Mouse (Mus musculus) intestine, embryonic 16.5 days (tissue): ENCODE results near the gene Snap23. TPM values are rescaled to one million over a fixed set of nuclear protein-coding genes. Genes with fewer than 3 reads are reported as not detected.

Experiments
- ATAC-seq: fragments of 200-750 bp; cut with Nextera tagmentation; 2 replicates; pipeline ENCODE4 v1.8.0; 2017; ENCODE audit warnings: moderate TSS enrichment, moderate library complexity
- H3K27ac ChIP-seq: fragments of 300-500 bp; sonication (generic); 2 replicates; pipeline ENCODE4 v1.5.1; 2014; ENCODE audit warnings: mild to moderate bottlenecking, low read length
- H3K27me3 ChIP-seq: fragments of 300-500 bp; sonication (generic); replicated peaks from 2 replicates; pipeline ENCODE4 v1.6.1; 2014; ENCODE audit warnings: low read length, control low read depth, mixed read lengths; ENCODE audit not compliant: control insufficient read depth, insufficient read depth
- H3K36me3 ChIP-seq: fragments of 300-500 bp; sonication (generic); 2 replicates; pipeline ENCODE4 v1.6.1; 2014; ENCODE audit warnings: low read length, control low read depth; ENCODE audit not compliant: control insufficient read depth, insufficient read depth
- H3K4me1 ChIP-seq: fragments of 300-500 bp; sonication (generic); 2 replicates; pipeline ENCODE4 v1.6.1; 2014; ENCODE audit warnings: low read length, control low read depth, mixed read lengths; ENCODE audit not compliant: control insufficient read depth, insufficient read depth
- H3K4me2 ChIP-seq: fragments of 300-500 bp; sonication (generic); 2 replicates; pipeline ENCODE4 v1.6.1; 2014; ENCODE audit warnings: low read depth, low read length, control low read depth
- H3K4me3 ChIP-seq: fragments of 300-500 bp; sonication (generic); 2 replicates; pipeline ENCODE4 v1.5.1; 2014; ENCODE audit warnings: mild to moderate bottlenecking, low read length
- H3K9ac ChIP-seq: fragments of 300-500 bp; sonication (generic); 2 replicates; pipeline ENCODE4 v1.6.1; 2014; ENCODE audit warnings: low read depth, low read length
- H3K9me3 ChIP-seq: fragments of 300-500 bp; sonication (generic); 2 replicates; pipeline ENCODE4 v1.6.1; 2016; ENCODE audit warnings: low read length, control low read depth; ENCODE audit not compliant: control insufficient read depth
- WGBS: fragments of 180-500 bp; shearing (Covaris S2); extraction: QIAGEN DNeasy Blood & Tissue Kit; methylation state at CpG from one replicate; pipeline ENCODE4 v1.1.7; 2014; 5-methylcytosine and 5-hydroxymethylcytosine counted together
- polyA plus RNA-seq: library from polyadenylated mRNA; unstranded; fragments of >200 nt; fragmentation: Nextera tagmentation; extraction: Ambion mirVana; gene quantifications from 2 replicates; pipeline ENCODE4 v1.2.1, GENCODE M21; 2015

The Snap23 gene
- polyA plus RNA-seq, 1 experiment from 2014 or later = 55.8 TPM

DNA sequence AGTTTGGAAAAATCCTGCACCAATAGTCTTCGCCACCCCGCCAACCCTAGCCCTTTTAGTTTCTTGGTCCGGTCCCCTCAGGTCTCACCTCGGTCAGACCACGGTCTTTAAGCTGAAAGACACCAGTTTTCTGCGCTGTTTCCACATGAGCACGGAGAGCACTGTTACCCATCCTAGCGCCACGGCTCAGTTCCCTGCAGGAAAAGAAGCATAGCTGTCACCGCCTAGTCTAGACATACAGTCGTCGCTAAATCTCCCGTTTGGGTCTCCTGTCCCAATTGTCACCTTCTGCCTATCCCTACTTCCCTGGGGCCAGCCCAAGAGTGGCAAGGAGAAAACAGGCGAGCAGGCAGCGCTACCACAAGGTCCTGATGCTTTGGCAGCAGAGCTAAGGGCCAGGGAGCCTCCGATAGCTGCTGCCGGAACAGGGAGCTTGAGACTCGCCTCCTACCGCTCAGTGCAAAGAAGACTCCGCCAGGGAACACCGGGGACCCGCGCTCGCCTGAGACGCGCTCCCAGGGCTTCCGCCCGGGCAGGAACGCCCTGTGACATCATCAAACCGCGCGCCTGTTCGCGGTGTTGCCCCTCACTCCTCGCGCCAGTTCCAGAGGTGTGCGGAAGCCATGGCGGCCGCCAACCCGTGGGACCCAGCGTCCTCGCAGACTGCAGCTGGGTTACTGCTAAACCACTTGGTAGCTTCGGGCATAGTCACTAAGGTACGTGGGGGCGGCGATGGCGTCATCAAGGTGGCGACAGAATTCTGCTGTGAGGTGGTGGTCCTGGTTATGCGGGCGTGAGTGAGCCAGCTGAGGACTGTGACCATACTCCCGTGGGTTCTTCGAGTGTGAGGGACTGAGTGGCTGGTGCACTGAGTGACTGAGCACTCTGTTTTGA is 41.6 kb downstream of the Snap23 start, which contains the start of the genes Haus2 and Lrrc57:
TSS of gene Haus2 (plus strand) at position 554 of the 894 bp plus-strand sequence.
TSS of gene Lrrc57 (minus strand) at position 691 of the 894 bp plus-strand sequence.
- WGBS = under 1% methylated on average over 52 of the region's 52 CpGs

DNA sequence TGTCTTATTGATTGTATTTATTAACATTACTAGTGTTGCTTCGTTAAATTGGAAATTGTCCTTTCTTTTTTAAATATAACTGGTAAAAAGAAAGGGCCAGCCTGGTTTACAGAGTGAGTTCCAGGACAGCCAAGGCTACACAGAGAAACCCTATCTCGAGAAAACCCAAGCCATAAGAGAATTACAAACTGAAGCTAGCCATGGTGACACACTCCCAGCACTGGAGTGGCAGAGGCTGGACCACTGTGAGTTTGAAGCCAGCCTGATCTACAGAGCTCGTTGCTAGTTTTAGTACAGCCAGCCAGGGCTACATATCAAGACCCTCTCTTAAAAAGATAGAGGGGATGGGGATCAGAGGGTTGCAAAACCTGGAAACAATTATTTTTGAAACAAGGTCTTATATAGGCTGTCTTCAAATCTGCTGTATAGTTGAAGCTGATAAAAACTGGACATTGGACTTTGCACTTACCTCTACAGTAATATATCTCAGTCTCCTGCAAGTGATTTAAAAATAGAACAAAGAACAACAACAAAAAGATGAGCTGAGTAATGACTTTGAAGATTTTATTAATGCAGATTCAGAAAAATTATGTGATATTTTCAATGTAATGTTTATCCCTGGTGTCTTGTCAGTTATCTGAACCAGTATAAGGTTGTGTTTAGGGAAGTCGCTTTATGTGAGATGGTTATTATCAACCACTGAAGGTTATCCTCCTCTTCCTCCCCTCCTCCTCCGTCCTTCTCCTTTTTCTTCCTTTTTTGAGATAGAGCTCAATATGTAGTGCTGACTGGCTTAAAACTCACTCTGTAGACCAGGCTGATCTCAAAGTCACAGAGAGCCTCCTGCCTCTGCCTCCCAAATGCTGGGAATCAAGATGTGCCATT is 49.0 kb downstream of the Snap23 start:
- peak; percentile 77 for ATAC-seq
- H3K9me3 ChIP-seq = no peaks in the 10 kb centered on the region
- H3K27ac ChIP-seq = peak overlapping the region; percentile 23; the same call in 1 of the 2 replicates
- H3K27me3 ChIP-seq = no peaks in the 10 kb centered on the region
- no peak overlapping the region for H3K4me3 ChIP-seq
- H3K9ac ChIP-seq = no peak overlapping the region
- peaks cover 6% of the 10 kb centered on the region; the same call in 1 of the 2 replicates for H3K36me3 ChIP-seq
- H3K4me2 ChIP-seq = no peak overlapping the region
- H3K4me1 ChIP-seq = no peaks in the 10 kb centered on the region
- 89% methylated on average over 5 of the region's 5 CpGs for WGBS

More for the DNA sequence above, 41.6 kb downstream of the Snap23 start, which contains the start of the genes Haus2 and Lrrc57:
- Histone ChIP-seq H3K27ac (peak within 1 kb of the TSS; percentile 94), H3K27me3 (no peaks in the 10 kb centered on the region), H3K9me3 (no peaks in the 10 kb centered on the region), H3K36me3 (no peaks in the 10 kb centered on the region; the same call in 1 of the 2 replicates), H3K4me2 (peak within 1 kb of the TSS; percentile 57), H3K9ac (peak within 1 kb of the TSS; percentile 90), H3K4me1 (peaks cover 12% of the 10 kb centered on the region), H3K4me3 (peak within 1 kb of the TSS; percentile 98)
- peak; percentile 99 for ATAC-seq

DNA sequence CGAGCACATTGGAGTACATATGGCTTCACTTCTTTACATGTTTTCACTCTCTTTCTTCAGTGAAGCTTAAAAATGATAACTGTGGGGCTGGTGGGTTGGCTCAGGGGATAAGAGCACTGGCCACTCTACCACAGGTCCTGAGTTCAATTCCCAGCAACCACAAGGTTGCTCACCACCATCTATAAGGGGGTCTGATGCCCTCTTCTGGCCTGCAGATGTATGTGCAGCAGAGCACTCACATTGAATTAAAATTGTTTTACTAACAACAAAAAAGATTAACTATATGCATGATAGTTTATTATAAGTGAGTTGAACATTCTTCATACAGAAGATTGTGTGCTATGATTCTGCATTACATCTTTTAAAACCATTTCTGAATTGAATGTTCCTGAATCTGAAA is 52.1 kb downstream of the Snap23 start:
- H3K9ac ChIP-seq = no peak overlapping the region
- no peaks in the 10 kb centered on the region for H3K9me3 ChIP-seq
- no peak overlapping the region for H3K4me3 ChIP-seq
- ATAC-seq = no peak
- H3K4me2 ChIP-seq = no peak overlapping the region
- peaks cover 6% of the 10 kb centered on the region; the same call in 1 of the 2 replicates for H3K36me3 ChIP-seq
- no peaks in the 10 kb centered on the region for H3K27me3 ChIP-seq
- H3K4me1 ChIP-seq = no peaks in the 10 kb centered on the region
- 100% methylated on average over 1 of the region's 1 CpGs for WGBS
- H3K27ac ChIP-seq = no peak overlapping the region

DNA sequence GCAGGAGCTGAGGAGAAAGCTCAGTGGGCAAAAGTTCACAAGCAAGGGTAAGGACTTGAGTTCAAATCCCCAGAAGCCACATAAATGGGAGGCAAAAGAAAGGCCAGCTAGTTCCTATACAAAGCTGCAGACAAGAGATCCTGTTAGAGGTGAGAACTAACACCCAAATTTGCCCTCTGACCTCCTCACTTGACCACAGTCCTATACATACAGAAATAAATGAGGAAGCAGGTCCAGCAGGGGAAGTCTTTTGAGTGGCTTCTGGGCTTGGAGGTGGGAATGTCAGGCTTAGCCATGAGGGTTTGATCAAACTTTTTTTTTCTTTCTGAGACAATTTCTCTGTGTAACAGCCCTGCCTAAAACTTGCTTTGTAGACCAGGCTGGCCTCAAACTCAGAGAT is 55.4 kb downstream of the Snap23 start:
- no peak for ATAC-seq
- no peaks in the 10 kb centered on the region for H3K9me3 ChIP-seq
- no peaks in the 10 kb centered on the region for H3K27me3 ChIP-seq
- no peaks in the 10 kb centered on the region for H3K4me1 ChIP-seq
- H3K27ac ChIP-seq = no peak overlapping the region
- H3K36me3 ChIP-seq = peaks cover 6% of the 10 kb centered on the region; the same call in 1 of the 2 replicates
- no peak overlapping the region for H3K4me2 ChIP-seq
- H3K9ac ChIP-seq = no peak overlapping the region
- no peak overlapping the region for H3K4me3 ChIP-seq

DNA sequence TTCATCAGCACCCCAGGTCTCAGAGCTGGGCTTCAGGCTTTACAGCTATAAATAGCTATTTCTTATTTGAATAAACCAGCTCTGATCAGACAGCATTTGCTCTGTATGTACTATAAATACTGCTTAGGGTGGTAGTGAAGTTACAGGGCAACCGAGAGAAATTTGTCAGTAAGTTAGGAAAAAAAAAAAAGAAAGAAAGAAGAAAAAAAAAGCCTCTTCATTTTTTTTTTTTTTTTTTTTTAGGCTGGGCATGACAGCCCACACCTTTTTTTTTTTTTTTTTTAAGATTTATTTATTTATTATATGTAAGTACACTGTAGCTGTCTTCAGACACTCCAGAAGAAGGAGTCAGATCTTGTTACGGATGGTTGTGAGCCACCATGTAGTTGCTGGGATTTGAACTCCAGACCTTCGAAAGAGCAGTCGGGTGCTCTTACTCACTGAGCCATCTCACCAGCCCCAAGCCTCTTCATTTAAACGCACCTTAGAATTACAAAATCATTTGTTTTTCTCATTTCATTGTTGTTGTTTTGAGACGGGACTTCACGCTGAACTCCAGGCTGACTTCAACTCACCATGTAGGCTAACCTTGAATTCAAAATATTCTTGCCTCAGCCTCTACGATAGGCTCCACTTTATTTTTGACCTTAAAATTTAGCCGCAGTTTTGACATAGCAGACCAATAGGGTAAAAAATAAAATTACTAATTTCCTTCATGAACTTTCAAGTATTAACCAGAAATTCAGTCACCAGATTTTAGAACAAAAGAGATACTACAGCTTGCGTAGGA is 60.8 kb downstream of the Snap23 start:
- Histone ChIP-seq H3K27ac (no peak overlapping the region), H3K27me3 (no peaks in the 10 kb centered on the region), H3K9ac (0 out of 2 replicates have a peak overlapping the region, but pooled peaks have one; percentile 16), H3K4me1 (no peaks in the 10 kb centered on the region; the same call in none of the 2 replicates), H3K4me2 (peak overlapping the region; percentile 52), H3K4me3 (peak overlapping the region; percentile 60), H3K9me3 (no peaks in the 10 kb centered on the region), H3K36me3 (no peaks in the 10 kb centered on the region)
- 26% methylated on average over 10 of the region's 10 CpGs for WGBS
- peak; percentile 40; the same call in 1 of the 2 replicates for ATAC-seq

DNA sequence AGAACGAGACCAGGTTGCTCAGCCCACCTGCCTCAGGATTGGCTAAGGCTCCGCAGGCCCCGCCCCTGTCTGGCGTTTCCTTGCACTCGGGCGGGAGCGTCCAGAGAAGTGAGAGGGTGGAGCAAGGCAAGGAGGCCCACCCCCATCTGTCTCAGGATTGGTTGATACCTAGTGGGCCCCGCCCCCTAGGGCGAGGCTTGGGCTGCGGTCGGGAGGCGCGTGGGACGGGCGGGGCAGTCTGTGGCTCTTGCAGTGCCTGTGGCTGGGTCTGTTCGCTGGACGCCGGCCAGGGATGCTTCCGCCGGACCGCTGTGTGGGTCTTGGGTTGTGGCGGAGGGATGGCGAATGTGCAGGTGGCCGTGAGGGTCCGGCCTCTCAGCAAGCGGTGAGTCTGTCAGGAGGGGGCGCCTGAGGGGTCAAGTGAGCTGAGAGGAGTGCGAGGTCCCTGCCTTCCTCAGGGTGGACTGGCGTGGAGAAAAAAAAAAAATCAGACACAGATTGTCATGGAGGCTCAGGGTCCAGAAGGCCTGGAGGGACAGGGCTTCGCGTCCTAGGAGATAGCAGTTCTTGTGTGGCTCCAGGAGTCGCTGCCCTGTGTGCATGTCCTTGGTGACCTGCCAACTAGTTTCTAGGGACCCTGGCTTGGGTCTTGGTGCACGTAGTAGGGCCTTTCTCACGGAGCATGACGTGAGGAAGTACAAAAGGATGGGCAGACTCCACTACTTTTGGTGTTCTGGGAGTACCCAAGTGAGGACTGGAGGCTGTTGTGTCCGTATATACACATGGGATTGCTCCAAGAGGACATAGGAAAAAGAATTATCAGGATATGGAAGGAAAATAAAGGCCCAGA is 61.6 kb downstream of the Snap23 start, which contains the start of gene Stard9:
TSS of gene Stard9 (plus strand) at position 236 of the 850 bp plus-strand sequence.
- peak within 1 kb of the TSS; percentile 60 for H3K4me3 ChIP-seq
- no peaks in the 10 kb centered on the region for H3K9me3 ChIP-seq
- no peaks in the 10 kb centered on the region for H3K27me3 ChIP-seq
- peak within 1 kb of the TSS; percentile 70 for H3K9ac ChIP-seq
- peak within 1 kb of the TSS; percentile 57 for H3K27ac ChIP-seq
- peak within 1 kb of the TSS; percentile 69 for H3K4me2 ChIP-seq
- ATAC-seq = peak; percentile 100
- 2% methylated on average over 36 of the region's 36 CpGs for WGBS
- H3K4me1 ChIP-seq = no peaks in the 10 kb centered on the region; the same call in none of the 2 replicates
- no peaks in the 10 kb centered on the region; the same call in 1 of the 2 replicates for H3K36me3 ChIP-seq

DNA sequence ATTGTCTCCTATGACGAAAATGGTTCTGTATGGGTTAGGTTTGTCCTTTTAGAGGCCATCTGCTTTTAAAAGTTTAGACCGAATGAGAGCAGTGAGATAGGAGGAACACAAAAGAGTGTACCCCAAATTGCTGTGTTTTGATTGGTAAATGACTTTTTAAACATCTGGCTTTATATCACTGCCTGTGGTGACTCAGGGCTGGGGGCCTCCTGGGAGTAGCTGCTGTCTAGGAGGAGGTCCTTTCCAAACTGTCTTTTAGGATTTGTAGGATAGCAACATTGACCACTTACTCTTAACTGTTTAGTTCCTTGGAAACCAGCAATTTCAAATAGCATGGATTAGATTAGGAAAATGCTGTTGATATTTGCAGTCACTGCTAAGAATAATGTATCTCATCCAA is 62.8 kb downstream of the Snap23 start:
- 84% methylated on average over 2 of the region's 2 CpGs for WGBS
- Histone ChIP-seq H3K27ac (no peak overlapping the region), H3K4me3 (no peak overlapping the region), H3K27me3 (no peaks in the 10 kb centered on the region), H3K36me3 (peaks cover 5% of the 10 kb centered on the region; the same call in 1 of the 2 replicates), H3K9ac (no peak overlapping the region), H3K9me3 (no peaks in the 10 kb centered on the region), H3K4me2 (peak overlapping the region; percentile 69; the same call in 1 of the 2 replicates), H3K4me1 (no peaks in the 10 kb centered on the region; the same call in none of the 2 replicates)
- no peak for ATAC-seq

DNA sequence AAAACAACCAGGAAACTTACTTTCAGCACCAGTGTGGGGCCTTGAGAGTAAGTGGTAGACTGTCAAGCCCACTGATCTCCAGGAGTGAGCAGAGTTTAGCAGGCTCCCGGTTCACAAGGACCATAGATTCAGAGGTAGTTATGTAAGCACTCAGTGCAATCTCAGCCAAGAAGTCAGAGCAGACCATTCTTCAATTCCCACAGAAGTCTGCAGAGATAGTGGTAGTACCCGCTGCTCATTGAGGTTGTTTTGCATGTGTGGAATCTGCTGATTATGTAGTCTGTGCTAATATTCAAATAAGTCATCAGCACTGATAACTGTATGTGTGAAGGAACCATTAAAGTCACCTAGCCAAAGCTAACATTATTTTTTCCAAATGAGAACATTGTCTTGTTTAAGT is 63.2 kb downstream of the Snap23 start:
- H3K4me2 ChIP-seq = 0 out of 2 replicates have a peak overlapping the region, but pooled peaks have one; percentile 69
- no peak for ATAC-seq
- H3K9me3 ChIP-seq = no peaks in the 10 kb centered on the region
- H3K36me3 ChIP-seq = peaks cover 6% of the 10 kb centered on the region; the same call in 1 of the 2 replicates
- no peak overlapping the region for H3K4me3 ChIP-seq
- no peak overlapping the region for H3K27ac ChIP-seq
- H3K4me1 ChIP-seq = no peaks in the 10 kb centered on the region; the same call in none of the 2 replicates
- no peak overlapping the region for H3K9ac ChIP-seq
- WGBS = 63% methylated on average over 2 of the region's 2 CpGs
- no peaks in the 10 kb centered on the region for H3K27me3 ChIP-seq
